Mouse (Mus musculus) T-helper 1 cell (primary cell): ENCODE measurements around the gene Cstl1.
"Not testable (repeated sequence)": the region's sequence is repeated elsewhere in the genome, so short reads cannot be mapped to it uniquely, and the experiment has no call there.

Experiments used
- in situ Hi-C: fragments of 300-600 bp; cut with MboI, MseI; formaldehyde crosslinking; loops from one replicate; pipeline ENCODE4 v1.15.1; 2025; ENCODE audit warnings: high pct_unique_total_duplicates

The Cstl1 gene

GRCm38 (mm10) chr2:148750058-148750457, at the start of gene Cstl1:
Gene Cstl1 (plus strand): TSS chr2:148750358.
- in situ Hi-C loops, result loop anchor here (10.0 kb wide), 2 partner anchors 155 to 195 kb away; no protein-coding TSS in a partner anchor

GRCm38 (mm10) chr2:148706409-148707201, 43.6 kb upstream of the Cstl1 start:
- in situ Hi-C loops, result no loop called here

GRCm38 (mm10) chr2:148707202-148707530, 43.0 kb upstream of the Cstl1 start:
- in situ Hi-C loops, result no loop called here

GRCm38 (mm10) chr2:148712326-148712725, 37.8 kb upstream of the Cstl1 start:
- in situ Hi-C loops, result no loop called here

- in situ Hi-C loops, result no loop called here
These were observed 33.1 kb upstream of the Cstl1 start for GRCm38 (mm10) chr2:148717072-148717471.

- in situ Hi-C loops, result no loop called here
These were observed 30.7 kb upstream of the Cstl1 start for GRCm38 (mm10) chr2:148719271-148719995.

- in situ Hi-C loops, result no loop called here
These were observed 18.4 kb upstream of the Cstl1 start for GRCm38 (mm10) chr2:148731614-148732326.

- in situ Hi-C loops, result no loop called here
These were observed 17.7 kb upstream of the Cstl1 start, which contains the start of gene Napb for GRCm38 (mm10) chr2:148732327-148733000. Gene Napb (minus strand): TSS chr2:148732467.

GRCm38 (mm10) chr2:148743001-148743400, 7.2 kb upstream of the Cstl1 start:
- in situ Hi-C loops, result loop anchor here (5.0 kb wide), 1 partner anchor 76 kb away; no protein-coding TSS in a partner anchor

- in situ Hi-C loops, result loop anchor here (5.0 kb wide), 1 partner anchor 77 kb away; no protein-coding TSS in a partner anchor
These were observed 6.2 kb upstream of the Cstl1 start for GRCm38 (mm10) chr2:148743846-148744407.

- in situ Hi-C loops, result loop anchor here (10.0 kb wide), 2 partner anchors 153 to 197 kb away; no protein-coding TSS in a partner anchor
These were observed 2.0 kb downstream of the Cstl1 start for GRCm38 (mm10) chr2:148751893-148752813.

- in situ Hi-C loops, result loop anchor here (10.0 kb wide), 2 partner anchors 150 to 200 kb away; no protein-coding TSS in a partner anchor
These were observed 4.2 kb downstream of the Cstl1 start for GRCm38 (mm10) chr2:148754310-148754846.

- in situ Hi-C loops, result no loop called here
These were observed 13.7 kb downstream of the Cstl1 start for GRCm38 (mm10) chr2:148763648-148764388.

- in situ Hi-C loops, result not testable (repeated sequence)
These were observed 21.2 kb downstream of the Cstl1 start, which contains the start of gene Cst11 for GRCm38 (mm10) chr2:148771397-148771796. Gene Cst11 (minus strand): TSS chr2:148771497.

- in situ Hi-C loops, result no loop called here
These were observed 31.6 kb downstream of the Cstl1 start, which contains the start of gene 8030411F24Rik for GRCm38 (mm10) chr2:148781709-148782108. Gene 8030411F24Rik (plus strand): TSS chr2:148782009.

GRCm38 (mm10) chr2:148789142-148789541, 39.0 kb downstream of the Cstl1 start, which contains the start of gene Cst12:
Gene Cst12 (plus strand): TSS chr2:148789361.
- in situ Hi-C loops, result no loop called here

- in situ Hi-C loops, result no loop called here
These were observed 48.3 kb downstream of the Cstl1 start, which contains the start of gene Cst8 for GRCm38 (mm10) chr2:148798485-148798884. Gene Cst8 (plus strand): TSS chr2:148798785.

- in situ Hi-C loops, result no loop called here
These were observed 51.3 kb downstream of the Cstl1 start for GRCm38 (mm10) chr2:148801491-148801921.
